Mouse (Mus musculus) thymus, adult 18-20 months (tissue): Measurements from ENCODE around the gene Tank.
A peak's percentile ranks its signal among the peaks of the same experiment; 100 is the strongest.

Experiments used
- DNase-seq, 2 experiments: peaks; one replicate each; pipeline ENCODE4 v3.0.0; 2022; ENCODE audit warnings: mixed read lengths in 2 of 2

Gene Tank

GRCm38 (mm10) chr2:61656421-61657411 lies 78.3 kb downstream of the Tank start:
- DNase-seq, result peak; percentile 17 to 18

- no peak for DNase-seq
Measured at GRCm38 (mm10) chr2:61659254-61659653, 80.9 kb downstream of the Tank start.

GRCm38 (mm10) chr2:61662833-61663232 lies 84.4 kb downstream of the Tank start:
- DNase-seq, result no peak

GRCm38 (mm10) chr2:61663573-61664241 lies 85.3 kb downstream of the Tank start:
- no peak for DNase-seq

GRCm38 (mm10) chr2:61667420-61667819 lies 89.0 kb downstream of the Tank start:
- no peak for DNase-seq

- DNase-seq, result peak; percentile 21 to 26
Measured at GRCm38 (mm10) chr2:61668260-61668659, 89.9 kb downstream of the Tank start.

GRCm38 (mm10) chr2:61674555-61674954 lies 96.2 kb downstream of the Tank start:
- no peak for DNase-seq

GRCm38 (mm10) chr2:61681572-61681971 lies 103.2 kb downstream of the Tank start:
- DNase-seq, result no peak

- DNase-seq, result no peak
Measured at GRCm38 (mm10) chr2:61686533-61686932, 108.1 kb downstream of the Tank start.

GRCm38 (mm10) chr2:61689086-61689485 lies 110.7 kb downstream of the Tank start:
- DNase-seq, result no peak
